Mouse (Mus musculus) lung, adult 2 months (tissue): ENCODE results near the gene E2f7. TPM values are rescaled to one million over a fixed set of nuclear protein-coding genes. Genes with fewer than 3 reads are reported as not detected.
A peak's percentile ranks its signal among the peaks of the same experiment; 100 is the strongest.

ENCODE experiments used
- DNase-seq: peaks from one replicate; pipeline ENCODE4 v3.0.0; 2022
- H3K4me1 ChIP-seq: fragments of 200-500 bp; 2 replicates; pipeline ENCODE4 v1.6.1; 2011; ENCODE audit warnings: low read length; ENCODE audit not compliant: control insufficient read depth, insufficient read depth
- H3K4me3 ChIP-seq: fragments of 200-500 bp; replicated peaks from 2 replicates; pipeline ENCODE3; 2011; ENCODE audit warnings: low read depth, mild to moderate bottlenecking, control low read depth, low read length; ENCODE audit errors: extremely low read depth
- CTCF ChIP-seq: fragments of 200-500 bp; IDR thresholded peaks from 2 replicates; pipeline ENCODE4 v1.5.1; 2011; ENCODE audit warnings: mild to moderate bottlenecking, low read length, control low read depth; ENCODE audit not compliant: insufficient read depth
- POLR2A ChIP-seq: fragments of 200-500 bp; IDR thresholded peaks from 2 replicates; pipeline ENCODE4 v1.6.1; 2011; ENCODE audit warnings: low read depth, mild to moderate bottlenecking, control low read depth, low read length, borderline replicate concordance; ENCODE audit errors: extremely low read depth
- WGBS: fragments of 180-500 bp; shearing (Covaris S2); methylation state at CpG from one replicate; pipeline ENCODE4 v1.1.7; 2018; 5-methylcytosine and 5-hydroxymethylcytosine counted together
- polyA plus RNA-seq: library from polyadenylated mRNA; depleted of rRNA; stranded (reverse); fragments of >200 nt; gene quantifications from 2 replicates; pipeline ENCODE4 v1.2.3, GENCODE M21; 2012

E2f7 gene
- polyA plus RNA-seq, 1 experiment = 0.40 TPM

GRCm38 (mm10) chr10:110769538-110769937 lies 24.3 kb downstream of the E2f7 start:
- Histone ChIP-seq H3K4me1 (no peaks in the 10 kb centered on the region), H3K4me3 (no peak overlapping the region)
- no peak for TF ChIP-seq CTCF
- TF ChIP-seq POLR2A = no peak
- 83% methylated on average over 10 of the region's 10 CpGs for WGBS
- DNase-seq = no peak

GRCm38 (mm10) chr10:110773201-110773600 lies 28.0 kb downstream of the E2f7 start:
- no peak overlapping the region for H3K4me3 ChIP-seq
- TF ChIP-seq POLR2A (no peak), CTCF (no peak)
- H3K4me1 ChIP-seq = no peaks in the 10 kb centered on the region
- WGBS = 89% methylated on average over 12 of the region's 12 CpGs
- no peak for DNase-seq

GRCm38 (mm10) chr10:110773878-110774277 lies 28.6 kb downstream of the E2f7 start:
- Histone ChIP-seq H3K4me1 (no peaks in the 10 kb centered on the region), H3K4me3 (no peak overlapping the region)
- TF ChIP-seq POLR2A (no peak), CTCF (no peak)
- DNase-seq = no peak
- WGBS = 97% methylated on average over 14 of the region's 14 CpGs

- 91% methylated on average over 14 of the region's 14 CpGs for WGBS
- Histone ChIP-seq H3K4me1 (no peaks in the 10 kb centered on the region), H3K4me3 (no peak overlapping the region)
- no peak for DNase-seq
- TF ChIP-seq CTCF (no peak), POLR2A (no peak)
These were observed 36.5 kb downstream of the E2f7 start for GRCm38 (mm10) chr10:110781772-110782171.

DNA sequence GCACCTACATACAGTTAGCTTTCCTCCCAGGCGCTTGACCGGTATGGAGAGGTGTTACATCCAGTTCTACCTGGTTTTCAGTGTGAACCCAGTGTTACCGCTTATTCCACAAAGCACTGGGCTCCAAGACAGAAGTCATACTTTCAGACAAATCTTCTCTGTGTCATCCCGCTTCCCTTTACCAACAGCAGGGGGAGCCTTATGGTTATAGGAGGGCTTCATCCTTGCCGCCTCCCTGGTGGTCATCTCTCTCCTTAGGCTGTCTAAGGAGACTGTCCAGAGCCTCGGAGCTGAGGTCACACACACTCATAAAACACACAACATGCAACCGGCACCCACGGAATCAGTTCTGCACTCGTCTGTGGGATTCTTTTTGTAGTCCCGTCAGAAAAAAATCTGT lies 37.4 kb downstream of the E2f7 start:
- H3K4me3 ChIP-seq = no peak overlapping the region
- no peak for DNase-seq
- no peaks in the 10 kb centered on the region for H3K4me1 ChIP-seq
- TF ChIP-seq CTCF (no peak), POLR2A (no peak)
- WGBS = 83% methylated on average over 10 of the region's 10 CpGs

DNA sequence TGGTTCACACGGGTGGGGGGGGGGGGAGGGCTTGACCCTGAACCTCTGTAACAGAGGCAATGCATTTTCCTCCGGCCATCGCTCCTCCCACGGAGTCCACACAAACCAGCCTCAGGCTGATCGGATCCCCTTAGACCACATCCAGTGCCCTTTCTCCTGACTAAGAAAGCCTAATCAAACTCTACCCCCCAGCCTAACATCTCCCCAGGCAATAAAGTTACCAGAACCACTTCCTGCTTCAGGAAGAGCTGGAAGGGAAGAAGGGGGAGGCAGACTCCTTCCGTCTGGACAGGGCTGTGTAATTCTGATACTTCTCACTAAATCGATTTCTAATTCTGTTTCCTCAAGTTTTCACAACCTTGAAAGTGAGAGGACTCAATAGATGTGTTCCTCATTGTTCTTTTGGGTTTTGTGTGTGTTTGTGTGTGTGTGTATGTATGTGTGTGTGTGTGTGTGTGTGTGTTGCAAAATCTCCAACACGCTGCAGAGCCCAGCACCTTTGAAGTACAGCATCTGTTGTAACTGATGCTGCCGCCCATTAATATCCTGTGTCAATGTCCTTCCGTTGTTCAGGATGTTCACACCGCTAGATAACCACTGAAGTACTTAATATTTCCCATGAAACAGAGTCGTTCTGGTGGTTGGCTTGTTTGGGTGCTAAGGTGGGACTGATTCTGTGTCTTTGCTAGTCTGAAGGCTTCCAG lies 43.0 kb downstream of the E2f7 start:
- 39% methylated on average over 12 of the region's 12 CpGs for WGBS
- no peak for TF ChIP-seq CTCF
- TF ChIP-seq POLR2A = no peak
- Histone ChIP-seq H3K4me1 (no peaks in the 10 kb centered on the region), H3K4me3 (no peak overlapping the region)
- DNase-seq = no peak

- WGBS = 91% methylated on average over 8 of the region's 8 CpGs
- no peaks in the 10 kb centered on the region for H3K4me1 ChIP-seq
- DNase-seq = no peak
- no peak overlapping the region for H3K4me3 ChIP-seq
- TF ChIP-seq POLR2A (no peak), CTCF (no peak)
These were observed 44.4 kb downstream of the E2f7 start for GRCm38 (mm10) chr10:110789683-110790082.

DNA sequence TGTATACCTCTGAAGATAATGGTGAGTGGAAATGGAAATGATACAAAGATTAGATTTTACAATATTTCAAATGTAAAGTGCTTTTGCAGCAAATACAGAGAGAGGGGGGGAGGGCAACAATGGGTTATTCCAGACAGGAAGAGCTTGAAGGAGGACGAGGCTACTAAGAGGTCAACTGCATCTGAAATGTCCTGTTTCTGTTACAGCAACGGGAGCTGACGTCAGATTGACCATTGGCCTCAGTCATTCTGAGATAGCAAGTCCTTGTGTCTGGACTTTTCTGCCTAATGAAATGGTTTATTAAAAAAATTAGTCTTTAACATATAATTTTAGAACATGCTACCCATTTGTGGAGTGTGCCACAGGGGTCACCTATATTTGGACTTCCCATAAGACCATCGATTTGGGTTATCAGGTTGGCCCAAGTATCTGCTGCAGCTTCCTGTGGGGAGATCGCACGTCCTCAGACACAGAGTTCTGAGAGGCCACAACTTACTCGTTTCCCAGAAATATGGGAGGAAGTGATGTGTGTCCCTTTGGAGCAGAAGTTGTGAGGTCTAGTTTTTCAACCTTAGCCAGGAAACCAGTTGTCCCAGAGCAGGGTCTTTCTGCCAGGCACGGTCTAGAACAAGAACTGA lies 48.0 kb downstream of the E2f7 start:
- Histone ChIP-seq H3K4me3 (no peak overlapping the region), H3K4me1 (peaks cover 3% of the 10 kb centered on the region)
- no peak for DNase-seq
- WGBS = 48% methylated on average over 8 of the region's 8 CpGs
- TF ChIP-seq POLR2A (no peak), CTCF (no peak)

GRCm38 (mm10) chr10:110794564-110795205 lies 49.4 kb downstream of the E2f7 start:
- no peak for TF ChIP-seq POLR2A
- peak; percentile 98 for TF ChIP-seq CTCF
- Histone ChIP-seq H3K4me1 (peaks cover 3% of the 10 kb centered on the region), H3K4me3 (no peak overlapping the region)
- peak; percentile 16 for DNase-seq
- WGBS = 7% methylated on average over 12 of the region's 12 CpGs

- Histone ChIP-seq H3K4me1 (peaks cover 3% of the 10 kb centered on the region), H3K4me3 (no peak overlapping the region)
- TF ChIP-seq POLR2A = no peak
- no peak for TF ChIP-seq CTCF
- 35% methylated on average over 9 of the region's 9 CpGs for WGBS
- no peak for DNase-seq
These were observed 50.1 kb downstream of the E2f7 start for GRCm38 (mm10) chr10:110795206-110795796.
